Mouse (Mus musculus) stomach, postnatal 0 days (tissue): Measurements from ENCODE around the gene Anln.
"Not testable (repeated sequence)": the region's sequence is repeated elsewhere in the genome, so short reads cannot be mapped to it uniquely, and the experiment has no call there.

ENCODE experiments used
- CTCF ChIP-seq: IDR thresholded peaks from 2 replicates; pipeline ENCODE4 v1.5.1; 2016; ENCODE audit warnings: antibody characterized with exemption, low read depth, mild to moderate bottlenecking, moderate library complexity
- EP300 ChIP-seq: optimal IDR thresholded peaks from 2 replicates; pipeline ENCODE3; 2016; ENCODE audit warnings: antibody characterized with exemption

DNA sequence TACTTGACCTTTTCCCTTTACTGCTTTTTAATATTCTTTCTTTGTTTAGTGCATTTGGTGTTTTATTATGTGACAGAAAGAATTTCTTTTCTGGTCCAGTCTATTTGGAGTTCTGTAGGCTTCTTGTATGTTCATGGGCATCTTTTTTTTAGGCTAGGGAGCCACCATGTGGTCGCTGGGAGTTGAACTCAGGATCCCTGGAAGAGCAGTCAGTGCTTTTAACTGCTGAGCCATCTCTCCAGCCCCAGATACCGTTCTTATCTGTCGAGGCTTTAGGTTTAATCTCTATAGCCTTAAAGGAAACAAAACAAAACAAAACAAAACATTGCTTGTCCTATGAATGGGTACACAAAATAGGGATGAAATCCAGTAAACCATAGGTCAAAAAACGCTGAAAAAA, 19.4 kb upstream of the Anln start:
- not testable (repeated sequence) for TF ChIP-seq EP300
- TF ChIP-seq CTCF, result peak; percentile 63
